Mouse (Mus musculus): ENCODE measurements at regions not wholly inside any gene's neighbourhood (a gene's known extent, or its start where the extent isn't known, plus 50 kb on each side); places are given as distances from the start of the nearest gene placed in this dataset.

DNA sequence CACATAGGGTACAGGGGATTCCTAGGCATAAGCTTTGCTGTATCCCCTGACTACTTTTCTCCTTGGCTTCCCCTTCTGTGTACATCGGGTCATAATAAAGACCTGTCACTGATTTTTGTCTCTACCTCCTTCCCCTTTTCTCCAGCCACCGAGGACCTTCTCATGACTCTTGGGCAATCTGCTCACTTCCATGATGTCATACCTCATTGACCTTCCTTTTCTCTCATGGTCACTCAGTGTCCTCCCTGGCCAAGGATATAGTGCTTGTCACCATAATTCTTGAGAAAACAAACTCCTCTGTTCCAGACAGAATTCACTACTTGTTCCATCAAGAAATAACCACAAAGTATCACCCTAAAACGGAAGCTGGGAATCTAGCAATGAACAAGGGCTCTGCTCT is 60.6 kb upstream of the Rora start:
- TF ChIP-seq CTCF (IDR thresholded peaks at IDR 0.05; ENCODE audit: low read depth): no peak
- Histone ChIP-seq H3K4me3 (ENCODE audit: low read depth, low read length) (no peak overlapping the region), H3K36me3 (ENCODE audit: insufficient read depth) (no peaks in the 10 kb centered on the region), H3K9me3 (ENCODE audit: low read length) (no peaks in the 10 kb centered on the region), H3K27ac (ENCODE audit: low read depth, low read length) (no peak overlapping the region), H3K9ac (no peak overlapping the region), H3K4me2 (ENCODE audit: low read depth) (no peak overlapping the region), H3K27me3 (ENCODE audit: insufficient read depth, low read length) (no peaks in the 10 kb centered on the region), H3K4me1 (ENCODE audit: insufficient read depth) (no peaks in the 10 kb centered on the region)
- DNase-seq (no peak), ATAC-seq (no peak)
- 95% methylated on average over 3 of the region's 3 CpGs for WGBS

DNA sequence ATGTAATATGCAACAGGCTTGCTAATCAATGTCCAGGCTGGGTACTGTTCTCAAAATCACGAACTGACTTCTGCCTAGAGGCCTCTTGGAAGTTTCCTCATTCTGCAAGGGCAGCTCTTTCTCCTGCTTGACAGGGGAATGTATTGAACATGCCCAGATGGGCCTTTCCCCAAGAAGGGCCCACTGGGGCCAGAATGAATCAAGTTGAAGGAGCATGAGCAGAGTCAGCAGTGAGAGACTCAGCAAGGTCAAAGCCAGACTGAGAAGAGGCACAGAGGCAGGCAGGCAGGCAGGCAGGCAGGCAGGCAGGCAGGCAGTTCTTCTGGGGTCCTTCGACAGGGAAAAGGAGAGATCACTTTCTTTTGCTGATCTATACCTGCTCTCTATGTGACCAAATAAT is 59.0 kb upstream of the Rora start:
- H3K36me3 ChIP-seq (ENCODE audit: insufficient read depth): no peaks in the 10 kb centered on the region
- no peak overlapping the region for H3K27ac ChIP-seq (ENCODE audit: low read depth, low read length)
- DNase-seq (no peak), ATAC-seq (no peak)
- no peak overlapping the region for H3K4me3 ChIP-seq (ENCODE audit: low read depth, low read length)
- no peaks in the 10 kb centered on the region for H3K9me3 ChIP-seq (ENCODE audit: low read length)
- no peaks in the 10 kb centered on the region for H3K27me3 ChIP-seq (ENCODE audit: insufficient read depth, low read length)
- no peaks in the 10 kb centered on the region for H3K4me1 ChIP-seq (ENCODE audit: insufficient read depth)
- TF ChIP-seq CTCF (IDR thresholded peaks at IDR 0.05; ENCODE audit: low read depth): no peak
- no peak overlapping the region for H3K9ac ChIP-seq
- 76% methylated on average over 2 of the region's 2 CpGs for WGBS
- H3K4me2 ChIP-seq (ENCODE audit: low read depth): no peak overlapping the region

Data from forebrain, postnatal 0 days (tissue).